Mouse (Mus musculus) kidney, postnatal 4 days (tissue): ENCODE results near the gene Sema4g.

Experiments
- DNase-seq, 2 experiments: peaks; one replicate each; pipeline ENCODE4 v3.0.0; 2021; ENCODE audit warnings: mixed read lengths in 2 of 2

Gene Sema4g

GRCm38 (mm10) chr19:45048644-45049365 lies 59.9 kb downstream of the Sema4g start:
- DNase-seq = no peak

GRCm38 (mm10) chr19:45049523-45049922 lies 60.6 kb downstream of the Sema4g start:
- DNase-seq = no peak
